Mouse (Mus musculus) 416B (cell line): Measurements from ENCODE around the gene Dnah9.

Experiments used
- DNase-seq: peaks from one replicate; pipeline ENCODE4 v3.0.0; 2011; ENCODE audit warnings: low read depth

Dnah9 gene

GRCm38 (mm10) chr11:66167801-66168651 lies at the start of gene Dnah9:
Gene Dnah9, minus strand, starts transcription at chr11:66168551.
- DNase-seq, result no peak

- DNase-seq, result no peak
These were observed 20.4 kb upstream of the Dnah9 start for GRCm38 (mm10) chr11:66188627-66189287.

- DNase-seq, result no peak
These were observed 19.8 kb upstream of the Dnah9 start for GRCm38 (mm10) chr11:66188146-66188545.

- no peak for DNase-seq
These were observed 9.4 kb upstream of the Dnah9 start for GRCm38 (mm10) chr11:66177781-66178180.

GRCm38 (mm10) chr11:66164022-66164421 lies 4.3 kb downstream of the Dnah9 start:
- no peak for DNase-seq

GRCm38 (mm10) chr11:66140631-66141252 lies 27.6 kb downstream of the Dnah9 start:
- no peak for DNase-seq

- no peak for DNase-seq
These were observed 33.5 kb downstream of the Dnah9 start for GRCm38 (mm10) chr11:66134826-66135225.

- no peak for DNase-seq
These were observed 42.2 kb downstream of the Dnah9 start for GRCm38 (mm10) chr11:66126150-66126549.

- no peak for DNase-seq
These were observed 43.9 kb downstream of the Dnah9 start for GRCm38 (mm10) chr11:66124496-66124895.

- peak; percentile 42 for DNase-seq
These were observed 46.3 kb downstream of the Dnah9 start for GRCm38 (mm10) chr11:66122017-66122416.

GRCm38 (mm10) chr11:66083663-66084254 lies 84.6 kb downstream of the Dnah9 start:
- no peak for DNase-seq

- DNase-seq, result no peak
These were observed 95.4 kb downstream of the Dnah9 start for GRCm38 (mm10) chr11:66072921-66073320.

GRCm38 (mm10) chr11:66058956-66059355 lies 109.4 kb downstream of the Dnah9 start:
- DNase-seq, result no peak

GRCm38 (mm10) chr11:66051294-66051693 lies 117.1 kb downstream of the Dnah9 start:
- no peak for DNase-seq

- DNase-seq, result no peak
These were observed 119.2 kb downstream of the Dnah9 start for GRCm38 (mm10) chr11:66049146-66049545.

GRCm38 (mm10) chr11:66046594-66047193 lies 121.7 kb downstream of the Dnah9 start:
- no peak for DNase-seq

- no peak for DNase-seq
These were observed 124.7 kb downstream of the Dnah9 start for GRCm38 (mm10) chr11:66043635-66044034.

GRCm38 (mm10) chr11:66042531-66042930 lies 125.8 kb downstream of the Dnah9 start:
- no peak for DNase-seq

- no peak for DNase-seq
These were observed 142.6 kb downstream of the Dnah9 start for GRCm38 (mm10) chr11:66025728-66026127.

GRCm38 (mm10) chr11:65975871-65976270 lies 192.5 kb downstream of the Dnah9 start:
- DNase-seq, result peak; percentile 16

- peak; percentile 5 for DNase-seq
These were observed 237.6 kb downstream of the Dnah9 start for GRCm38 (mm10) chr11:65930796-65931195.

- DNase-seq, result no peak
These were observed 238.0 kb downstream of the Dnah9 start for GRCm38 (mm10) chr11:65930359-65930758.
